Mouse (Mus musculus) myocyte (in vitro differentiated cells): ENCODE data around the gene Cwc25.

Experiments used
- CEBPB ChIP-seq: IDR thresholded peaks from 2 replicates; pipeline ENCODE4 v1.6.1; 2011; ENCODE audit warnings: mild to moderate bottlenecking, moderate library complexity; ENCODE audit not compliant: poor library complexity, insufficient read depth, severe bottlenecking
- MYOD1 ChIP-seq, 3 experiments: IDR thresholded peaks; one replicate each; pipeline ENCODE4 v1.6.1; 2011; ENCODE audit warnings: control low read depth in 2 of 3, low read depth in 2 of 3, mild to moderate bottlenecking in 2 of 3, moderate library complexity in 1 of 3; ENCODE audit not compliant: insufficient read length in 2 of 3, control insufficient read depth in 1 of 3
- MYOG ChIP-seq, 3 experiments: IDR thresholded peaks; one replicate each; pipeline ENCODE4 v1.6.1; 2011; ENCODE audit warnings: control low read depth in 2 of 3, low read depth in 2 of 3, mild to moderate bottlenecking in 2 of 3; ENCODE audit not compliant: insufficient read length in 2 of 3, control insufficient read depth in 1 of 3, insufficient read depth in 1 of 3
- POLR2A ChIP-seq: IDR thresholded peaks from one replicate; pipeline ENCODE4 v1.6.1; 2011; ENCODE audit warnings: low read depth, mild to moderate bottlenecking, control low read depth, moderate library complexity; ENCODE audit not compliant: insufficient read length
- SRF ChIP-seq: IDR thresholded peaks from one replicate; pipeline ENCODE4 v1.6.1; 2011; ENCODE audit warnings: low read depth; ENCODE audit not compliant: control insufficient read depth, insufficient read length
- TCF12 ChIP-seq: IDR thresholded peaks from one replicate; pipeline ENCODE4 v1.6.1; 2011; ENCODE audit warnings: mild to moderate bottlenecking, control low read depth; ENCODE audit not compliant: poor library complexity, insufficient read depth, severe bottlenecking
- TCF3 ChIP-seq: IDR thresholded peaks from one replicate; pipeline ENCODE4 v1.6.1; 2011; ENCODE audit warnings: low read depth, control low read depth; ENCODE audit not compliant: insufficient read length
- USF1 ChIP-seq: IDR thresholded peaks from one replicate; pipeline ENCODE4 v1.6.1; 2011; ENCODE audit warnings: low read depth, mild to moderate bottlenecking, control low read depth, moderate library complexity

- TF ChIP-seq POLR2A (no peak), MYOD1 (IDR thresholded peaks at IDR 0.05; ENCODE audit: control insufficient read depth in 1 of 3, insufficient read length in 2 of 3, low read depth in 2 of 3) (no peak), USF1 (no peak), CEBPB (no peak), TCF3 (no peak), TCF12 (no peak), MYOG (IDR thresholded peaks at IDR 0.05; ENCODE audit: control insufficient read depth in 1 of 3, insufficient read depth in 1 of 3, insufficient read length in 2 of 3, low read depth in 2 of 3) (no peak), SRF (no peak)
Observed at GRCm38 (mm10) chr11:97777129-97777529, 10.8 kb upstream of the Cwc25 start.
